Mouse (Mus musculus) neural tube, embryonic 15.5 days (tissue): ENCODE data around the gene Rpl29. TPM values are rescaled to one million over a fixed set of nuclear protein-coding genes. Genes with fewer than 3 reads are reported as not detected.

Experiments
- ATAC-seq: fragments of 200-750 bp; cut with Nextera tagmentation; 2 replicates; pipeline ENCODE4 v1.8.0; 2017; ENCODE audit warnings: mild to moderate bottlenecking, moderate TSS enrichment, moderate library complexity; ENCODE audit not compliant: low FRiP score
- H3K27ac ChIP-seq: fragments of 300-500 bp; sonication (generic); replicated peaks from 2 replicates; pipeline ENCODE4 v1.5.1; 2015; ENCODE audit warnings: mild to moderate bottlenecking, inconsistent platforms
- H3K27me3 ChIP-seq: fragments of 300-500 bp; sonication (generic); replicated peaks from 2 replicates; pipeline ENCODE4 v1.6.1; 2015; ENCODE audit warnings: inconsistent platforms
- H3K36me3 ChIP-seq: fragments of 300-500 bp; sonication (generic); 2 replicates; pipeline ENCODE4 v1.6.1; 2015; ENCODE audit warnings: inconsistent platforms
- H3K4me1 ChIP-seq: fragments of 300-500 bp; sonication (generic); 2 replicates; pipeline ENCODE4 v1.6.1; 2015; ENCODE audit warnings: inconsistent platforms
- H3K4me2 ChIP-seq: fragments of 300-500 bp; sonication (generic); 2 replicates; pipeline ENCODE4 v1.6.1; 2015; ENCODE audit warnings: inconsistent platforms, mild to moderate bottlenecking, moderate library complexity
- H3K4me3 ChIP-seq: fragments of 300-500 bp; sonication (generic); replicated peaks from 2 replicates; pipeline ENCODE4 v1.5.1; 2015; ENCODE audit warnings: mild to moderate bottlenecking, inconsistent platforms
- H3K9ac ChIP-seq: fragments of 300-500 bp; sonication (generic); replicated peaks from 2 replicates; pipeline ENCODE4 v1.6.1; 2015; ENCODE audit warnings: mild to moderate bottlenecking, inconsistent platforms
- H3K9me3 ChIP-seq: fragments of 300-500 bp; sonication (generic); replicated peaks from 2 replicates; pipeline ENCODE4 v1.6.1; 2016; ENCODE audit warnings: inconsistent platforms
- WGBS: fragments of 180-500 bp; shearing (Covaris S2); methylation state at CpG from one replicate; pipeline ENCODE4 v1.1.7; 2015; ENCODE audit warnings: mixed read lengths; 5-methylcytosine and 5-hydroxymethylcytosine counted together
- polyA plus RNA-seq: library from polyadenylated mRNA; unstranded; fragments of >200 nt; fragmentation: Nextera tagmentation; extraction: Ambion mirVana; gene quantifications from 2 replicates; pipeline ENCODE4 v1.2.1, GENCODE M21; 2015

Rpl29 gene
- polyA plus RNA-seq, 1 experiment from 2014 or later: 656 TPM

DNA sequence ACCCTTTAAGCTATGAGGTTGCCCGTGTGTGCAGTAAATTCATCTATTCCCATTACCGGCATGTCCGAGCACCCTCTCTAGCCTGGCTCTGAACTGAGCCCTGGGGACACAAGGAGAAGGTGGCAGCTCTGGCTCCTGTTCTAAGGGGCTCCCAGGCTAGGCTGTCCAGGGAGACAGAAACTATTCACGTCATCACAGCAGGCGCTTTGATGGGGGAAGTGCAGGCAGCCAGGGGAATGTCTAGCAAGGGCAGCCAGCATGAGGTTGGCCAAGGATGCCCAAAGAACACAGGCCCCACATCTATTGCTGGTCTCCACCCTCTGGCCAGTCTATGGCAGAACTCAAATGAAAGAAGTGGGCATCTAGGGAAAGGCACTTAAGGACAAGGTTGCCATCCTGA lies 28.7 kb downstream of the Rpl29 start:
- Histone ChIP-seq H3K4me1 (peaks cover 56% of the 10 kb centered on the region), H3K27me3 (no peaks in the 10 kb centered on the region), H3K36me3 (peaks cover 24% of the 10 kb centered on the region), H3K9ac (no peak overlapping the region), H3K27ac (no peak overlapping the region), H3K9me3 (no peaks in the 10 kb centered on the region), H3K4me2 (peak overlapping the region; percentile 87), H3K4me3 (no peak overlapping the region)
- 47% methylated on average over 5 of the region's 5 CpGs for WGBS
- ATAC-seq: no peak

DNA sequence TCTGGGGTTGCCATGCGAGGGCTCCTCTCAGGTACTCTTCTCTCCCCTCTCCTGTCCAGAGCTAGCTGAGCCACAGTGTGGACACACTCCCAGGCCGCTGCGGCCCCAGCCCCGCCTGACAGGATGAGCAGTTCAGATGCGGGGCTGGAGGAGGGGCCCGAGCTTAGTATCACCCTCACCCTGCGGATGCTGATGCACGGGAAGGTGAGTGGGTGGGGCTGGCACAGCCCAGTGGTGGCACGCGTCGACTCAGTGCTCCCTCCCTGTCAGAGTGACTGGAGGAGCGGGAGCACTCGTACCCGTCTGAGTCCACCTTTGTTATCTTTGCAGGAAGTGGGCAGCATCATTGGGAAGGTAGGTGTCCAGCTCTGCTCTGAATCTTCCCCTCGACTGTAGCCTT lies 30.7 kb downstream of the Rpl29 start:
- Histone ChIP-seq H3K9ac (no peak overlapping the region), H3K27me3 (no peaks in the 10 kb centered on the region), H3K9me3 (no peaks in the 10 kb centered on the region), H3K4me1 (peaks cover 57% of the 10 kb centered on the region), H3K4me3 (no peak overlapping the region), H3K36me3 (peaks cover 37% of the 10 kb centered on the region), H3K4me2 (no peak overlapping the region), H3K27ac (no peak overlapping the region; the same call in 1 of the 2 replicates)
- 86% methylated on average over 15 of the region's 15 CpGs for WGBS
- ATAC-seq: no peak

DNA sequence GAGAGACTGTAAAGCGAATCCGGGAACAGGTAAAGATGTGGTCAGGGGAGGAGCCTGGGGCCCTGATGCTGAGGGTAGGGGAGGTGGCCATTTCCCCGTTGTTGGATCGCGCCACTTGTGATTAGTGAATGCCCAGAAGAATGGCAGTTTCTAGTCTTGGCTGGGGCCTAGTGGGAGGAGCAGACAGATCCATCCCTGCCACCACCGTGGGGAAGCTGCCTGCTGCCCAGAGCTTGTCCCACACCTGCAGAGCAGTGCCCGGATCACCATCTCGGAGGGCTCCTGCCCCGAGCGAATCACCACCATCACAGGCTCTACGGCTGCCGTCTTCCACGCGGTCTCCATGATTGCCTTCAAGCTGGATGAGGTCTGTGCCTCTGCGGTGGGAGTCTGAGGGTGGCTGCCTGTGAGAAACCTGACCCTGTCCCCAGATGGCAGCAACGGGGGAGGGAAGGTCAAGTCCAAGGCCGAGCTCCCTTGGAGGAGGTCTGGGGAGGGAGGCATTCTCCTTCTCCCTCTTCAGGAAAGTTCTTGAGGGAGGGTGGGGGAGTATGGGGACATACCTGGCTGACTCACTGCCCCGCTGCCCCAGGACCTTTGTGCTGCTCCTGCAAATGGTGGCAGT lies 31.3 kb downstream of the Rpl29 start:
- H3K4me2 ChIP-seq: no peak overlapping the region
- no peak overlapping the region for H3K4me3 ChIP-seq
- H3K4me1 ChIP-seq: peaks cover 57% of the 10 kb centered on the region
- H3K9me3 ChIP-seq: no peaks in the 10 kb centered on the region
- peaks cover 37% of the 10 kb centered on the region for H3K36me3 ChIP-seq
- no peak overlapping the region for H3K27ac ChIP-seq
- ATAC-seq: no peak
- no peak overlapping the region for H3K9ac ChIP-seq
- WGBS: 80% methylated on average over 18 of the region's 18 CpGs
- no peaks in the 10 kb centered on the region for H3K27me3 ChIP-seq

DNA sequence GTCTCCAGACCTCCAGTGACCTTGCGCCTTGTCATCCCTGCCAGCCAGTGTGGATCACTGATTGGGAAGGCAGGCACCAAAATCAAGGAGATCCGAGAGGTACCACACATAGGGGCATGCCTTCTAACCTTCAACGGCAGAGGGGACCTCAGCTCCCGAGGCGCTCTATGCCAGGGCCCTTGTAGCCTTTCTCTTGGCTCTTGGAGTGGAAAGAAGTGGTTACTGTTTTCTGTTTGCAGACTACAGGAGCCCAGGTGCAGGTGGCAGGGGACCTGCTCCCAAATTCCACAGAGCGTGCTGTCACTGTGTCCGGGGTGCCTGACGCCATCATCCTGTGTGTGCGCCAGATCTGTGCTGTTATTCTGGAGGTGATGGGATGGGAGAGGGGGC lies 31.8 kb downstream of the Rpl29 start:
- Histone ChIP-seq H3K27ac (no peak overlapping the region), H3K9ac (no peak overlapping the region), H3K4me1 (peaks cover 57% of the 10 kb centered on the region), H3K27me3 (no peaks in the 10 kb centered on the region), H3K36me3 (peaks cover 37% of the 10 kb centered on the region), H3K4me3 (no peak overlapping the region), H3K4me2 (no peak overlapping the region), H3K9me3 (no peaks in the 10 kb centered on the region)
- 95% methylated on average over 9 of the region's 9 CpGs for WGBS
- ATAC-seq: no peak

GRCm38 (mm10) chr9:106461641-106462429 lies 32.6 kb downstream of the Rpl29 start:
- 91% methylated on average over 16 of the region's 16 CpGs for WGBS
- no peak overlapping the region for H3K4me2 ChIP-seq
- H3K27me3 ChIP-seq: no peaks in the 10 kb centered on the region
- H3K4me3 ChIP-seq: no peak overlapping the region
- no peak for ATAC-seq
- no peaks in the 10 kb centered on the region for H3K9me3 ChIP-seq
- H3K27ac ChIP-seq: no peak overlapping the region
- no peak overlapping the region for H3K9ac ChIP-seq
- peaks cover 51% of the 10 kb centered on the region for H3K4me1 ChIP-seq
- peaks cover 37% of the 10 kb centered on the region for H3K36me3 ChIP-seq

DNA sequence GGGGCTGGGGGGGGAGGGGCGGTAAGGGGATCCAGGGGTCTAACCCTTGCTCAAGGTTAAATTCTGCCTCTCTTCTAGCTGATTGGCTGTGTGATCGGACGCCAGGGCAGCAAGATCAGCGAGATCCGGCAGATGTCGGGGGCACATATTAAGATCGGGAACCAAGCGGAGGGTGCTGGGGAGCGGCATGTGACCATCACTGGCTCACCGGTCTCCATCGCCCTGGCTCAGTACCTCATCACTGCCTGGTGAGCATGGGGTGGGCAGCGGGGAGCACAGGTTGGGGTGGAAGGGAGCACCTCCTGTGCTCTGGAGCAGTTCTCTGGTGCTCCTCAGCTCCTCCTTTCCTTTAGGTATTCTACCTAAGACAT lies 33.2 kb downstream of the Rpl29 start:
- Histone ChIP-seq H3K27ac (no peak overlapping the region), H3K4me2 (no peak overlapping the region), H3K9me3 (no peaks in the 10 kb centered on the region), H3K36me3 (peaks cover 37% of the 10 kb centered on the region), H3K9ac (no peak overlapping the region), H3K4me1 (peaks cover 45% of the 10 kb centered on the region), H3K27me3 (no peaks in the 10 kb centered on the region), H3K4me3 (no peak overlapping the region)
- no peak for ATAC-seq
- 95% methylated on average over 12 of the region's 12 CpGs for WGBS

GRCm38 (mm10) chr9:106463122-106464063 lies 34.1 kb downstream of the Rpl29 start:
- Histone ChIP-seq H3K9me3 (no peaks in the 10 kb centered on the region), H3K27ac (no peak overlapping the region), H3K27me3 (no peaks in the 10 kb centered on the region), H3K9ac (no peak overlapping the region), H3K4me3 (no peak overlapping the region), H3K4me1 (peaks cover 36% of the 10 kb centered on the region), H3K4me2 (no peak overlapping the region), H3K36me3 (peaks cover 37% of the 10 kb centered on the region)
- ATAC-seq: no peak
- 84% methylated on average over 21 of the region's 21 CpGs for WGBS

GRCm38 (mm10) chr9:106464751-106465541 lies 35.7 kb downstream of the Rpl29 start:
- peak; percentile 88 for ATAC-seq
- Histone ChIP-seq H3K9me3 (no peaks in the 10 kb centered on the region), H3K27me3 (no peaks in the 10 kb centered on the region), H3K36me3 (peaks cover 37% of the 10 kb centered on the region), H3K4me1 (peaks cover 27% of the 10 kb centered on the region), H3K4me3 (peak overlapping the region; percentile 53), H3K4me2 (peak overlapping the region; percentile 95), H3K27ac (peak overlapping the region; percentile 91), H3K9ac (peak overlapping the region; percentile 84)
- under 1% methylated on average over 90 of the region's 99 CpGs for WGBS

DNA sequence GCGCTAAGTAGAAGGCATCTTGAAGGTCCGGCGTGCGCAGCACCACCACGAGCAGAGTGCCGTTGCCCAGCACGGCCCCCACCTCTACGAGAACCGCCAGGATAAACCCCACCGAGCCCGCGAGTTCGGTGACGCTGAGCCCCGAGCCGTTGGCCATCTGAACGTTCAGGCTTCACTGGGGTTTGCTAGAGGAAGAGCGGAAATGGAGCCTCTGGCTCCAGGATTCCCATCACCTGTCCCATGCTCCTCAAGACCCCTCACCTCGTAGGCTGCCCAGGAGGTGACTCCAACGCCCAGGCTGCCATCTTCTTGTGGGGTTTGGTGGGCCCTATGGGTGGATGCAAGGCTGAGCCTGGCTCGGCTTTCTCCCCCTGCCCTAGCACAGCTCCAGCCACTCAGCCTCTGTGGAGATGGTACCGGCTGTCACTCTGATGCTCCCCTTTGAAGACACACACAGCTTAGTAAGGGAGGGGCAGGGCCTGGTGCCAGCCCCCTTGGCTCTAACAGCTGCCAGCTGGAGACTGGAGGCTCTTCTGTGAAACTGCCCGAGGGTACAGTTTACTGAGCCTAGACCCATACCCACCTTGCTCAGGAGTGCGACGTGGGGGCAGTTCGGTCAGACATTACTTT lies 36.4 kb downstream of the Rpl29 start, which contains the start of gene Gpr62:
Gene Gpr62 (minus strand): TSS at position 368 of the 630 bp plus-strand sequence.
- H3K4me2 ChIP-seq: peak within 1 kb of the TSS; percentile 95
- peaks cover 27% of the 10 kb centered on the region for H3K4me1 ChIP-seq
- H3K9me3 ChIP-seq: no peaks in the 10 kb centered on the region
- H3K27me3 ChIP-seq: no peaks in the 10 kb centered on the region
- peak within 1 kb of the TSS; percentile 53 for H3K4me3 ChIP-seq
- peaks cover 32% of the 10 kb centered on the region for H3K36me3 ChIP-seq
- peak within 1 kb of the TSS; percentile 91 for H3K27ac ChIP-seq
- 22% methylated on average over 26 of the region's 26 CpGs for WGBS
- peak; percentile 43 for ATAC-seq
- H3K9ac ChIP-seq: peak within 1 kb of the TSS; percentile 84

- 93% methylated on average over 6 of the region's 6 CpGs for WGBS
- H3K9ac ChIP-seq: no peak overlapping the region
- H3K9me3 ChIP-seq: no peaks in the 10 kb centered on the region
- no peak overlapping the region for H3K4me3 ChIP-seq
- H3K36me3 ChIP-seq: peaks cover 23% of the 10 kb centered on the region
- H3K27ac ChIP-seq: no peak overlapping the region
- H3K27me3 ChIP-seq: no peaks in the 10 kb centered on the region
- ATAC-seq: no peak
- H3K4me2 ChIP-seq: no peak overlapping the region
- peaks cover 27% of the 10 kb centered on the region for H3K4me1 ChIP-seq
These were observed 37.5 kb downstream of the Rpl29 start for GRCm38 (mm10) chr9:106466721-106467120.
